Mouse (Mus musculus): ENCODE measurements at regions not wholly inside any gene's neighbourhood (a gene's known extent, or its start where the extent isn't known, plus 50 kb on each side); places are given as distances from the start of the nearest gene placed in this dataset.

- peak; percentile 28 for DNase-seq (ENCODE audit: low read depth, low spot score)
Measured at GRCm38 (mm10) chr14:91658654-91659421, 2231.6 kb downstream of the Pcdh9 start.

GRCm38 (mm10) chr14:91656011-91656410, 2234.5 kb downstream of the Pcdh9 start:
- no peak for DNase-seq (ENCODE audit: low read depth, low spot score)

GRCm38 (mm10) chr14:91630976-91631375, 2259.5 kb downstream of the Pcdh9 start:
- DNase-seq (ENCODE audit: low read depth, low spot score) = no peak

- DNase-seq (ENCODE audit: low read depth, low spot score) = no peak
Measured at GRCm38 (mm10) chr14:91614391-91614790, 2276.1 kb downstream of the Pcdh9 start.

- no peak for DNase-seq (ENCODE audit: low read depth, low spot score)
Measured at GRCm38 (mm10) chr14:91604570-91604969, 2285.9 kb downstream of the Pcdh9 start.

GRCm38 (mm10) chr14:91582462-91582861, 2308.0 kb downstream of the Pcdh9 start:
- no peak for DNase-seq (ENCODE audit: low read depth, low spot score)

GRCm38 (mm10) chr14:91581684-91582424, 2308.6 kb downstream of the Pcdh9 start:
- DNase-seq (ENCODE audit: low read depth, low spot score) = no peak

- no peak for DNase-seq (ENCODE audit: low read depth, low spot score)
Measured at GRCm38 (mm10) chr14:91569100-91569499, 2321.4 kb downstream of the Pcdh9 start.

GRCm38 (mm10) chr14:91539181-91539580, 2351.3 kb downstream of the Pcdh9 start:
- no peak for DNase-seq (ENCODE audit: low read depth, low spot score)

GRCm38 (mm10) chr14:91534931-91535330, 2355.5 kb downstream of the Pcdh9 start:
- DNase-seq (ENCODE audit: low read depth, low spot score) = no peak

- DNase-seq (ENCODE audit: low read depth, low spot score) = no peak
Measured at GRCm38 (mm10) chr14:91498449-91498848, 2392.0 kb downstream of the Pcdh9 start.

- DNase-seq (ENCODE audit: low read depth, low spot score) = no peak
Measured at GRCm38 (mm10) chr14:91478358-91478870, 2412.1 kb downstream of the Pcdh9 start.

- DNase-seq (ENCODE audit: low read depth, low spot score) = peak; percentile 63
Measured at GRCm38 (mm10) chr14:91463910-91464309, 2426.6 kb downstream of the Pcdh9 start.

- DNase-seq (ENCODE audit: low read depth, low spot score) = no peak
Measured at GRCm38 (mm10) chr14:91462671-91463070, 2427.8 kb downstream of the Pcdh9 start.

GRCm38 (mm10) chr14:91458756-91459155, 2431.7 kb downstream of the Pcdh9 start:
- no peak for DNase-seq (ENCODE audit: low read depth, low spot score)
